Mouse (Mus musculus) kidney, postnatal 10 days (tissue): ENCODE measurements at regions not wholly inside any gene's neighbourhood (a gene's known extent, or its start where the extent isn't known, plus 50 kb on each side); places are given as distances from the start of the nearest gene placed in this dataset.

ENCODE experiments used
- DNase-seq: peaks from one replicate; pipeline ENCODE4 v3.0.0; 2021; ENCODE audit warnings: mixed read lengths

GRCm38 (mm10) chr15:96944741-96945140, 111.0 kb downstream of the Slc38a4 start:
- no peak for DNase-seq

DNA sequence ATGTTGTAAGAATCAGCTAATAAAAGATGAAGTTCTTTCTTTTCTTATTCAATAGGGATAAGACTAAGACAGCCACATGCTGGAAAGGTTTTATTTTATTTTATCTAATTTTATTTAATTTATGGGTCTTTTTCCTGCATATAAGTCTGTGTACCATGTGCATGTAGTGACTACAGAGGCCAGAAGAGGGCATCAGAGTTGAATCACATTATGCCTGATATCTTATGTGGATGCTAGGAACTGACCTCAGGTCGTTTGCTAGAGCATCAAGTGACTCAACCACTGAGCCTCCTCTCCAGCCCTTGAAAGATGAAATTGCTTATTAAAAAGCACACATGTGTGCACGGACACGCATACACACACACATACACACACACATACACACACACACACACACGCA, 113.1 kb downstream of the Slc38a4 start:
- DNase-seq, result no peak

- no peak for DNase-seq
Measured at GRCm38 (mm10) chr15:96938406-96938805, 117.3 kb downstream of the Slc38a4 start.

DNA sequence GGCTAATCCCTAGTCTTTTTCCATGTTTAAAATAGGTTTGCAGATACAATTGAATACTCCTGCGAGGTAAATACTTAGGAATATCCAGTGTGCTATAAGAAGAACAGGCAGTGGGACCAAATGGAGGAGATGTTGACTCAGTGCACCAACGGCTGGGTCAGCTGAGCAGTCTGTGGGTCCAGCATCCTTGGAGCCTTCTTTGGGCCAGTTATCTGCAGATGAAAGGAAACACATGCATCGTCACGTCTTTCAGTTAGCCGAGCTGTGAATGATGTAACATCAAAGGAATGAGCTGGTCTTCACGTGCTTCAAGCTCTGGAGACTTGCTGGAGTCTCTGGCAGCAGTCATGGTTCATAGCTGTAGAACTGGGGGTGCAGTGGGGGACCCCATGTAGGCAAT, 118.1 kb downstream of the Slc38a4 start:
- DNase-seq, result no peak

GRCm38 (mm10) chr15:96936705-96937346, 118.9 kb downstream of the Slc38a4 start:
- peak; percentile 93 for DNase-seq

- no peak for DNase-seq
Measured at GRCm38 (mm10) chr15:96936216-96936615, 119.5 kb downstream of the Slc38a4 start.

- DNase-seq, result no peak
Measured at GRCm38 (mm10) chr15:96933451-96933850, 122.3 kb downstream of the Slc38a4 start.

DNA sequence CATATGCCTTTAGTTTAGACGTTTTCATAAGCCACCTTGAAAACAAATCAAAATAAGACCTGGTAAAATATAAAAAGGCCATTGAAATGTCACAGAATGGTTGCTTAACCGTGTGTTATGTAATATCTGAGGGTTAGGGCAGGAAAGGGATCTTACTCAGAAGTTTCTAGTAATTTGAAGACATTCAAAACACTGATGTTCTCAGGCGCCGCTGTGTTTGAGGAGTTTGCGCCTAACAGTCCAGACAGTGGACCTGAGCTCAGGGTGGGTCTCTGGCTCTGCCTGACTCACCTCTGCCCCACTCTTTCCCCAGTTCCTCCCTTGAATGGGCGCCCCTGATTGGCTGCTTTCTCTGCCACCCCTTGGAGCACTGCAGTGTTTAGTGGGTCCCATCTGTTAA, 125.2 kb downstream of the Slc38a4 start:
- no peak for DNase-seq

- DNase-seq, result no peak
Measured at GRCm38 (mm10) chr15:96929788-96930187, 126.0 kb downstream of the Slc38a4 start.

GRCm38 (mm10) chr15:96928692-96929091, 127.1 kb downstream of the Slc38a4 start:
- no peak for DNase-seq

DNA sequence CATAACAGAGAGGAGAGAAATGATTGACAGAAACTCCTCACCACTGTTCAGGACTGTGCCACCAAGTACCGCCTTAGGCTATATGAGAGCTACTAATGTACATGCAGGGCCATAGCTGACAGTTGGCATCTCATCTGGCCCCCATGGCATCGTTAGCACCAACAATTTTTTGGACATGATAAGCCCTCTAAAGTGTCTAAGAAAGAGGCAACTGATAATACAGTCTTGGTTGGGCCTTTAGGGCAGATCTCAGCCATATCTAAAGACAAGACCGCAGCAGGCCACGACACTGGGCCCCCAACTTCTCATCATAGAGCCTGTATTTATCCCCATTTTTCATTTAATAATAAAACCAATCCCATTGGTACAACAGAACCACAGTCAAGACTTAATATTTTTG, 128.1 kb downstream of the Slc38a4 start:
- DNase-seq, result no peak

GRCm38 (mm10) chr15:96926660-96927059, 129.1 kb downstream of the Slc38a4 start:
- DNase-seq, result no peak

DNA sequence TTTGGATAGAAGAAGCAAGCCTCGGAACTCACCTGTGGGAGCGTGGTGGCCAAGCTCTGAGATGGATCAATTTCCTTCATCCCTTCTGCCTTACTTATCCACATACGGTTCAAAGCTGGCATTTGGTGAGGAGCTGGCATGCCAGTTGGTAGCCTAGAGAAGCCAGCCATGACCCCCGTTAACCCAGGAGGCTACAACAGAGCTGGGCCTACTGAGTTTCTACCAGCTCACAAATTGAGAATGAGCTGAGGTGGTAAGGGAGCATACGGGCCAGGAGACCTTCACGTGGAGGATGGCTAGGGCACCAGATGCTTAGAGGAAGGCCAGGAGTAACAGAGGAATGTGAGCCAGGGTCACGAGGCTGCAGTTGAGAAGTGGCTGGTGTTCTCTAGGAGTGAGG, 139.2 kb downstream of the Slc38a4 start:
- no peak for DNase-seq

DNA sequence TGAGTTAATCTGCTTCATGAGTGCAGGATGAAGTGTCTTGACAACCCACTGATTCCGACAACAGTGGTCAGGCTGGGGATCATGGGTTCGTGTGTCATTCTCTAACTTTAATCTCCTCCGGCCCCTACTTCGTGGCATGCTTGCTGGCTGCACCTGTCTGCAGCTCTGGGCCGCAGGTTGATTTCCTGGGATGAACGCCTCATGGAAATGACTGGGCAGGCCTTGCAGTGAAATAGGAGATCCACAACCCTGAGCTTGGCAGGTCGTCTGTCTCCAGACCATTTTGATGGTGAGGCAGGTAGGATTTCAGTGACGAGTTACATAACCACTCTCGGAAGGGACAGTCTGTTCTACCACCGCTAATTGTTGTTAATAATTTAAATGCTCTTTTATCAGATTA, 140.2 kb downstream of the Slc38a4 start:
- DNase-seq, result no peak

DNA sequence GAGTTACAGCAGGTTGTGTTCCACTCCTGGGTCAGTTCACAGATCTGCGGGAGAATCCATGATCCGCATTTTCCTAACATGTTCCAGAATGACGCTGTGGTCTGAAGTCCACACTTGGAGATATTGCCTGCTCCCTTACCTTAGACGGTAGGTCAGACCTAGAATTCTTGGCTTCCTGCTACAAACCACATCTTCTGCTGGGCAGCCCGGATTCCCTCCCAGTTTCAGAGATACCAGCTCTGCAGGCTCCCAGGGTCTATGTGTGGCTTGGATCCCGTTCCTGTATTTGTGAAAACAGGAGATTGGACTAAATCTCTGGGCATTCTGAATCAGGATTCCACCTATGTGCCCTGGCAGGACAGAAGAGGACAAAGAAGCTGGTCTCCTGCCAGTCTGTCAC, 140.8 kb downstream of the Slc38a4 start:
- no peak for DNase-seq

DNA sequence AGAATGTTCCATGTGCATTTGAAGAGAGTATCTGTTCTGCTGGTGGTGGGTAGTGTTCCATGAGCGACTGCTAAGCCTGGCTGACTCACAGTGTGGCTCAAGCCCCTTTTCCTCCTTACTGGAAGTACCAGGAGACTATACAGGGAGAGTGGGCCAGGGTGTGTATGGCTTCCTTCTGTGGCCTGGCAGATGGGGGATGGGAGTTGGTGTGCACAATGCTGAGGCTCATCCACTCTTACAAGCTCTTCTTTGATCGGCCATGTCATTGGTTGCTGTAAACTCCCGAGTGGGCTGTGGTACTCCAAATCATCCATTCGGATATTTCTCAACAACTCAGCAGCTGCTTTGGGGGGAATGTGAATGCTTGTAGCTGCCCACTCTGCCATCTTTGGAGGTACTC, 150.2 kb downstream of the Slc38a4 start:
- no peak for DNase-seq

DNA sequence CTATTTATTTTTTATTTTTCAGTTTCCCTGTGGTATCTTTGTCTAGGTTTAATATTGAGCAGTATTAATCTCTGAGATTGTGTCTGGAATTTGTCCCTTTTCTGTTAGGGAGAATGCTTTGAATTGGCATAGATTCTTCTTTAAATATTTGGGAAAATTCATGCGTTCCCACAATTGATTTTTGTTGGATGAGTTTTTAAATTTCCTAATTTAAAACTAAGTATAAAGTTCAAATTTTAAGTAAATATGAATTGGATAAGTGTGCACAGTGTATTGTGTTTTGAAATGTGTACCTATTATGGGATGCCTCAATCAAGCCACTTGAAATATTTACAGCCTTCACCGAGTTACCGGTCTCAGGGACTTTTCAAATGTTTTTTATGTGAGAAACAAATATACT, 152.3 kb downstream of the Slc38a4 start:
- no peak for DNase-seq

DNA sequence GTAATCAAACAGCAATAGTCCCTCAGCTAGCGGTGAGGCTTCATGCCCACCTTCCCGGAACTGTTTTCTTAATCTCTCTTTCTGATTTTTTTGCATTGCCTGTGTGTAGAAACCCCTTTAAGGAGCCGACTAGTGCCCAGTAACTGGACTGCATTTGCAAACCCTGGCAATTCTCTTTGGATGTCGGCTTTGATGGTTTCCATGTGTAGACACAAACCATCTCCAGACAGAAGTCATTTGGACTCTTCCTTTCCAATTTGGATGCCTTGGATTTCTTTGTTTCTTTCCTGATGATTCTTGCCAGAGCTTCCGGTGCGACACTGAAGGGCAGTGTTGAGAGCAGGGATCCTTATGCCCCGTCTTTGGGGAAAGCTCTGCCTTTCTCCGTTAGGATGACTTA, 153.0 kb downstream of the Slc38a4 start:
- DNase-seq, result no peak

DNA sequence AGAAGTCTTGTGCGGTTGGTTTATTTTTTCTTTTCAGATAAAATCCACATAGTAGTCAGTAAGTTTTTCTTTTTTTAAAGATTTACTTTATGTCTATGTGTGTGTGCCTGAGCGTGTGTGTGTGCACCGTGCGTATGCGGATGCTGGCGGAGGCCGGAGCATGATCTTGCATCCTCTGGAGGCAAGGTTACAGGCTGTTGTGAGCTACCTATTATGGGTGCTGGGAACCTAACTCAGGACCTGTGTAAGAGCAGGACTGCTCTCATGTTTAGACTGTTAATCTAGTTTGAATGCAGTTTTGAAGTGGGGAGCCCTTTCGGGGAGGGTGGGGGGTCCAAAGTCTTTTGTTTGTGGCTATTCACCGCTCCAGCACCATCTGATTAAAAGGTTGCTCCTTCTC, 154.1 kb downstream of the Slc38a4 start:
- no peak for DNase-seq

DNA sequence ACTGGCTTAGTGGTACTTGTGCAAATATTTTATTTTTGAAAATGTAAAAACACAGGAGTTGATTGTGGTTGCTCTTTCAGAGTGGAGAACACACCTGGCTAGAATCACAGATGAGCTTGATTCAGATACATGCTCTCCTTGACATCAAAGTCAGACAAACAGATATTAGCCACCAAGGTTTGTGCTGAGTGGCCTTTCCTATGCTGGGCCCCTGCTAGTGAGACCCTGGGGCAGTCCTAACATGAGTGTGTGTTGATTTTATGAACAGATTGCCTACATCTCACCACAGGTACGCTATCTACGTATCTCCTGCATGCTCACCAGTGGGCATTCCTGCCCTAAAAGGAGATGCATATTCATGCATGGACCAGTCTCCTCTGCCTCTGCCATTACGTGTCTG, 157.5 kb downstream of the Slc38a4 start:
- no peak for DNase-seq

DNA sequence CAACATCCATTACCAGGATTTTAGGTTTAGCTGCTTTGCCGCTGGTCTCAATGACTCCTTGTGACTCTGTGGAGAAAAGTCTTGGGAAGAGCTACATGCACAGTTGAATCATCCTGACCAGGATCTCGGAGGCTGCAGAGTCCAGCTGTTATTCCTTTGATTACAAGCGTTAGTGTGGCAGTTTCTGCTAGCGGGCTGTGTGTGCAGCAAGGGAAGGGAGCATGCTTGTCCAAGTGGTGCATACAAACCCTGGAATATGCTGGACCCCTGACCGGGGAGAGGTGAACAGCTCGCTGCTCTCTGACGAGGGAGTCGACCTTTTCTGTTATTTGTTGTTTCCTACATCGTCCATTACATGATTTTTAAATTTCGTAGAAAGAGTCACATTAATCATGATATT, 170.9 kb downstream of the Slc38a4 start:
- no peak for DNase-seq

DNA sequence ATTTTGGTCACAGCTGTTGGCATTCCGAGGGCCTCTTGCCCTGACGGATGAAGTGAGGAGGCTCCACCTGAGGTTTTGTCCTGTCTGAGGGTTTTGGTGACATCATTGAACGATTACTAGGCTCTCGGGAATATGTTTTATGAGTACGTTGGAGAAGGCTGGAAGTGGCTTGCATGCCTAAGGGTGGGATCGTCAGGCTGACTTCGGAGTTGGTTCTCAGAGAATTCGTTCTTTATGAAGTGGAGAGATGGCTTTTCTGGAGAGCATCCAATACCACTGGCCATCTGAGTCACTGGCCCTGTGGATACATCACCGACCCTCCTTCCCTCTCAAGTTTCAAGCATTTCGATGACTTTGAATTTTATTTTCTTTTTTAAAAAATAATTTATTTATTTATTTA, 172.0 kb downstream of the Slc38a4 start:
- DNase-seq, result no peak

GRCm38 (mm10) chr15:96882211-96882610, 173.5 kb downstream of the Slc38a4 start:
- no peak for DNase-seq

DNA sequence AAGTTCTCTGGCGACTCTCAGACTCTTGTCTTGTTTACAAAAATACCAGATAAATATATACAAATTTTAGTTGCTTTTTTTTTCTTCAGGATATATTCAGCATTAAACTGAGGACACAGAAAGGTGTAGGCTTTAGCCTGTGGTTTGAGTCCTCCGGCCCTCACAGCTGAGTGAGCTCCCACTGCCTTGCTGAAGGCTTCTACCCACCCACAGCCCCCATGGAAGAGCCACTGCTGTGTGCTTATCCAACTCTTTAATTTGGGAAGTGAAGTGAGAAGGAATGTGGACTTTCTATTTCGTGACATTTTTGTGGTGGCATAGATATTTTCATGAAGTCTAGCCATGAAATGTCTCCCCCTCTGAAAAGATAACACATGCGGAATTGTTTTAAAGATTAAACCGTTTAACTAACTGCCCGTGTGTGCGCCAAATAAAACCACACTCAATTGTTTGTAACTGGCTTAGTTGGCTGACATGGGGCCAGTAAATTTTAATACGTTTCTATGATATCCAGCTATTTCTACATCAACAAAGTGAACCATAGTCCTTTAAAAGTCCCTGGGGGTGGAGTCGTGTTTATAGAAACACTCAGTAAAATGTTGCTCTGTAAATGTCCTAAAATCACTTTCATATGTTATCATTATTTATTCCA, 174.1 kb downstream of the Slc38a4 start:
- DNase-seq, result no peak

DNA sequence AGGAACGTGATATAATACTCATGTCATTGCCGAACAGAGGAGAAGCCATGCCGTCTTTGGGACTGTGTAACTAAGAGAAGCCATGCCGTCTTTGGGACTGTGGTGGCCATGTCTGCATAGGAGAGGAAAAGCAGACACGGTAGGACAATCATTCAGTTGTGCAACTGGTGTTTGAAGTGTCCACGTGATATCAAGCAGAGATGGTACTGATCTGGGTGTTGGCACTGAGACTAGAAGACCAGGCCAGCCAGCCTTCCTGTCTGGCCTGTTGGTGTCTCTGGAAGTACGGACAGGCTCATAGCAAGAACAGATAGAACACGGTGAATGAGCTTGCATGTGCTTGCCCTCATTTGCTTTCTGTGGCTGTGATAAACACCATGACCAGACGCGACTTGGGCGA, 175.7 kb downstream of the Slc38a4 start:
- no peak for DNase-seq
